Mouse (Mus musculus) hindbrain, embryonic 15.5 days (tissue): ENCODE measurements around the gene Ing5. TPM values are rescaled to one million over a fixed set of nuclear protein-coding genes. Genes with fewer than 3 reads are reported as not detected.
A peak's percentile ranks its signal among the peaks of the same experiment; 100 is the strongest.
"Not testable (repeated sequence)": the region's sequence is repeated elsewhere in the genome, so short reads cannot be mapped to it uniquely, and the experiment has no call there.

Experiments
- ATAC-seq: fragments of 200-750 bp; cut with Nextera tagmentation; 2 replicates; pipeline ENCODE4 v1.8.0; 2017; ENCODE audit warnings: low read depth, moderate number of reproducible peaks, moderate TSS enrichment; ENCODE audit not compliant: low FRiP score
- H3K27ac ChIP-seq: fragments of 300-500 bp; sonication (generic); replicated peaks from 2 replicates; pipeline ENCODE4 v1.5.1; 2015; ENCODE audit warnings: mild to moderate bottlenecking, inconsistent platforms
- H3K27me3 ChIP-seq: fragments of 300-500 bp; sonication (generic); 2 replicates; pipeline ENCODE4 v1.6.1; 2015; ENCODE audit warnings: control low read depth, inconsistent platforms
- H3K36me3 ChIP-seq: fragments of 300-500 bp; sonication (generic); 2 replicates; pipeline ENCODE4 v1.6.1; 2015; ENCODE audit warnings: control low read depth, inconsistent platforms
- H3K4me1 ChIP-seq: fragments of 300-500 bp; sonication (generic); replicated peaks from 2 replicates; pipeline ENCODE4 v1.6.1; 2015; ENCODE audit warnings: control low read depth, inconsistent platforms
- H3K4me2 ChIP-seq: fragments of 300-500 bp; sonication (generic); 2 replicates; pipeline ENCODE4 v1.6.1; 2015; ENCODE audit warnings: moderate library complexity, mild to moderate bottlenecking, inconsistent platforms
- H3K4me3 ChIP-seq: fragments of 300-500 bp; sonication (generic); 2 replicates; pipeline ENCODE4 v1.5.1; 2015; ENCODE audit warnings: mild to moderate bottlenecking, inconsistent platforms
- H3K9ac ChIP-seq: fragments of 300-500 bp; sonication (generic); 2 replicates; pipeline ENCODE4 v1.6.1; 2015; ENCODE audit warnings: inconsistent platforms
- H3K9me3 ChIP-seq: fragments of 300-500 bp; sonication (generic); 2 replicates; pipeline ENCODE4 v1.6.1; 2016; ENCODE audit warnings: control low read depth, inconsistent platforms
- WGBS: fragments of 180-500 bp; shearing (Covaris S2); methylation state at CpG from one replicate; pipeline ENCODE4 v1.1.7; 2015; 5-methylcytosine and 5-hydroxymethylcytosine counted together
- polyA plus RNA-seq: library from polyadenylated mRNA; unstranded; fragments of >200 nt; fragmentation: Nextera tagmentation; extraction: Ambion mirVana; gene quantifications from 2 replicates; pipeline ENCODE4 v1.2.1, GENCODE M21; 2015

The Ing5 gene
- polyA plus RNA-seq, 1 experiment from 2014 or later, result 9.8 TPM

GRCm38 (mm10) chr1:93817823-93818532, 14.2 kb downstream of the Ing5 start:
- Histone ChIP-seq H3K9ac (no peak overlapping the region), H3K27me3 (no peaks in the 10 kb centered on the region), H3K4me2 (no peak overlapping the region), H3K27ac (no peak overlapping the region), H3K36me3 (peaks cover 75% of the 10 kb centered on the region), H3K9me3 (no peaks in the 10 kb centered on the region), H3K4me3 (no peak overlapping the region), H3K4me1 (no peaks in the 10 kb centered on the region)
- ATAC-seq, result no peak
- 94% methylated on average over 8 of the region's 8 CpGs for WGBS

DNA sequence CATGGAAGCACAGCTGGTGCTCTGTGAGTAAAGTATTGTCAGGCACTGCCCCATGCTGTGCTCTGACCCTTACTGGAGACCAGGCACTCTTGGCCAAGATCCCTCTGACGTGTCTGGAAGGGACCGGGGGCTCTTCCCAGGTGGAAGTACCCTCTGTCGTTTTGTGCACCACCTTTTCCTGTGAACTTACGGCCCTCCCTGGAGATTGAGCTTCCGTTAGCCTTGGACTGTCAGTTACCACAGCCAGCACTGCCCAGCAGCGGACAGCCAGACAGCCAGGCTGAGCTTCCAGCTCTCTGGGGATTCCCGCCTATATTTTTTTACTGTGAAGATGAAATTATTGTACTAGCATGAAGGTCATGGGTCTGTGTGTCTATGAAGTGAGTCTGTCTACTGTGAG, 15.0 kb downstream of the Ing5 start:
- 76% methylated on average over 7 of the region's 7 CpGs for WGBS
- no peak overlapping the region for H3K9ac ChIP-seq

DNA sequence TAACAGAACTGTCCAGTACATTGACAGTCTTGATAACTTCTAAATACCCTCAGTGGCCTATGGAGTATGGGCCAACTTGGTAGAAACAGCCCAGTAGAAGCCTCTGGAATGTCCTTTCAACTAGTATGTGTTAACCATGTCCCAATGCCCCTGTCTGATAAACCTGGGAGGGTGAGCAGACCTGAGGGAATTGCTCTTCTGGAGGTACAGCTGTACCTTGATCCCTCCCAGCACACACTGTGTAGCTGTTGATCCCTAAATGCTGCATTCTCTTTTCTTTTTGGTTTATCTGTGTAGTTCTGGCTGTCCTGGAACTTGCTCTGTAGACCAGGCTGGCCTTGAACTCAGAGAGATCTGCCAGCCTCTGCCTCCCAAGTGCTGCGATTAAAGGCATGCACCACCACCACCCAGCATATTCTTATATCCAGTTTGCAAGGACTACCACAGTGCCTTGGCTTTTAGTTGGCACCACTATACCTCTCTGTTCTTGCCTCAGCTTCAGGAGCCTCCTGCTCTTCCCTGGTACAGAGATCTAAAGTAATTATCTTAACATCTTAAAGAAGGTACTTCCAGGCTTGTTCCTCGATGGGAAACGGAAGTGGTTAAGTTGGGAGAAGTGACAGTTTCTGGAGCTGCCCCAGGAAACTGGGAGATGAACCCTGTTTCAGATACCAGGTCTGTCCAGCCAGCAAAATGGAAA, 20.2 kb downstream of the Ing5 start:
- peak overlapping the region; percentile 64 for H3K4me2 ChIP-seq
- ATAC-seq, result no peak
- H3K36me3 ChIP-seq, result peaks cover 17% of the 10 kb centered on the region
- H3K4me3 ChIP-seq, result no peak overlapping the region
- H3K27me3 ChIP-seq, result no peaks in the 10 kb centered on the region
- H3K9me3 ChIP-seq, result no peaks in the 10 kb centered on the region
- H3K4me1 ChIP-seq, result peaks cover 16% of the 10 kb centered on the region
- 85% methylated on average over 3 of the region's 3 CpGs for WGBS
- H3K27ac ChIP-seq, result peak overlapping the region; percentile 94
- no peak overlapping the region for H3K9ac ChIP-seq

More for the DNA sequence above, 15.0 kb downstream of the Ing5 start:
- no peaks in the 10 kb centered on the region for H3K27me3 ChIP-seq
- H3K36me3 ChIP-seq, result peaks cover 68% of the 10 kb centered on the region
- H3K27ac ChIP-seq, result no peak overlapping the region
- ATAC-seq, result no peak
- no peak overlapping the region for H3K4me2 ChIP-seq
- H3K4me1 ChIP-seq, result no peaks in the 10 kb centered on the region
- no peak overlapping the region for H3K4me3 ChIP-seq
- no peaks in the 10 kb centered on the region for H3K9me3 ChIP-seq

GRCm38 (mm10) chr1:93824609-93825008, 20.8 kb downstream of the Ing5 start, which contains the start of gene D2hgdh:
D2hgdh (plus strand) TSS chr1:93824909.
- WGBS, result 2% methylated on average over 10 of the region's 10 CpGs
- no peaks in the 10 kb centered on the region for H3K9me3 ChIP-seq
- peak; percentile 5 for ATAC-seq
- H3K4me3 ChIP-seq, result peak within 1 kb of the TSS; percentile 51
- H3K36me3 ChIP-seq, result peaks cover 12% of the 10 kb centered on the region; the same call in 1 of the 2 replicates
- H3K9ac ChIP-seq, result peak within 1 kb of the TSS; percentile 51
- H3K4me2 ChIP-seq, result peak within 1 kb of the TSS; percentile 64
- H3K4me1 ChIP-seq, result peaks cover 16% of the 10 kb centered on the region
- H3K27ac ChIP-seq, result peak within 1 kb of the TSS; percentile 94
- no peaks in the 10 kb centered on the region for H3K27me3 ChIP-seq

- peak overlapping the region; percentile 64 for H3K4me2 ChIP-seq
- peak overlapping the region; percentile 51 for H3K4me3 ChIP-seq
- H3K27me3 ChIP-seq, result no peaks in the 10 kb centered on the region
- no peaks in the 10 kb centered on the region for H3K9me3 ChIP-seq
- WGBS, result 2% methylated on average over 30 of the region's 30 CpGs
- peaks cover 16% of the 10 kb centered on the region for H3K4me1 ChIP-seq
- peak; percentile 96 for ATAC-seq
- H3K36me3 ChIP-seq, result peaks cover 10% of the 10 kb centered on the region; the same call in 1 of the 2 replicates
- H3K9ac ChIP-seq, result peak overlapping the region; percentile 51
- H3K27ac ChIP-seq, result peak overlapping the region; percentile 94
These were observed 21.4 kb downstream of the Ing5 start for GRCm38 (mm10) chr1:93825105-93825674.

DNA sequence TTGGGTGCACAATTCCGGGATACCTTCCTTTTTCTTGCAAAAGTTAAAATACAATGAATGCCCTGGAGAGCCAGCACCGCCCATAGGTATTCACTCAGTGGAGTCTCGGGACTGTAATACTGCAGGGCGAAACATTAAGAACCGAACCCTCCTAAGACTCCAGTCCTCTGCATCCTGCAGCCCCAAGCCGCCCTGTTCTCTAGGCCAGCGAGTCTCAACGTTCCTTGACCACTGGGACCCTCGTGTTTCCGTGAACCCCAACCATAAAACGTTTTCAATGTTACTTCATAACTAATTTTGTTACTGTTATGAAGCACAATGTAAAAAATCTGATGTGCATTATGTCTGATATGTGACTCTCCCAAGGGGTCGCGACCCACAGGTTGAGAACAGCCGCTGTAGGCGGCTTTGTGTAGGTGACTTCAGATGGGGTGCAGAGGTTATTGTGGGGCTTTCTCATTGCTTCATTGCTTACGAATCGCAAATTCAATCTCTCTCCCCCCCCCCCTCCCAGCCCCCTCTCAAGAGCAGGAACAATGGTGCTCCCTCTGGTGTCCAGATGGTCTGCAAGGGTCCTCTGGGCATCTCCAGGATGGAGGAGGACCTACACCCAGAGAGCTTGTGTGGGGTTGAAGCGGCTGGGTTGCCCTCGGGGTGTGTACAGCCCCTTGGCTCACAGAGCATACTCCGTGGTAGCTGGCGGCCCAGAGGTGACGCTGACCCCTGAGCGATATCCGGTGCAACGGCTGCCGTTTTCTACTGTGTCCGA, 22.2 kb downstream of the Ing5 start:
- Histone ChIP-seq H3K4me2 (peak overlapping the region; percentile 64), H3K9ac (peak overlapping the region; percentile 51), H3K36me3 (0 out of 2 replicates have a peak, but pooled peaks cover 5% of the 10 kb centered on the region), H3K27me3 (no peaks in the 10 kb centered on the region), H3K4me3 (peak overlapping the region; percentile 51), H3K27ac (peak overlapping the region; percentile 94), H3K9me3 (no peaks in the 10 kb centered on the region), H3K4me1 (peaks cover 16% of the 10 kb centered on the region)
- WGBS, result 40% methylated on average over 27 of the region's 27 CpGs
- ATAC-seq, result 0 out of 2 replicates have a peak, but pooled peaks have one; percentile 36

- 0 out of 2 replicates have a peak overlapping the region, but pooled peaks have one; percentile 26 for H3K27ac ChIP-seq
- H3K9me3 ChIP-seq, result no peaks in the 10 kb centered on the region
- 96% methylated on average over 9 of the region's 9 CpGs for WGBS
- H3K4me2 ChIP-seq, result peak overlapping the region; percentile 64
- H3K36me3 ChIP-seq, result 0 out of 2 replicates have a peak, but pooled peaks cover under 1% of the 10 kb centered on the region
- H3K27me3 ChIP-seq, result no peaks in the 10 kb centered on the region
- no peak for ATAC-seq
- H3K4me3 ChIP-seq, result peak overlapping the region; percentile 51
- peaks cover 16% of the 10 kb centered on the region for H3K4me1 ChIP-seq
- H3K9ac ChIP-seq, result peak overlapping the region; percentile 51; the same call in 1 of the 2 replicates
These were observed 22.7 kb downstream of the Ing5 start for GRCm38 (mm10) chr1:93826540-93826835.

- not testable (repeated sequence) for H3K27ac ChIP-seq, H3K9me3 ChIP-seq, H3K4me3 ChIP-seq, H3K27me3 ChIP-seq, ATAC-seq, H3K36me3 ChIP-seq, H3K4me2 ChIP-seq, H3K9ac ChIP-seq, H3K4me1 ChIP-seq
- WGBS, result 70% methylated on average over 2 of the region's 4 CpGs
These were observed 29.1 kb downstream of the Ing5 start for GRCm38 (mm10) chr1:93832754-93833360.

GRCm38 (mm10) chr1:93834671-93835150, 30.9 kb downstream of the Ing5 start:
- Histone ChIP-seq H3K27me3 (no peaks in the 10 kb centered on the region), H3K27ac (no peak overlapping the region), H3K4me1 (no peaks in the 10 kb centered on the region), H3K9me3 (no peaks in the 10 kb centered on the region), H3K4me2 (no peak overlapping the region), H3K4me3 (no peak overlapping the region), H3K9ac (no peak overlapping the region), H3K36me3 (peaks cover 4% of the 10 kb centered on the region; the same call in 1 of the 2 replicates)
- no peak for ATAC-seq
- WGBS, result 93% methylated on average over 7 of the region's 7 CpGs

- no peak overlapping the region for H3K4me3 ChIP-seq
- H3K4me2 ChIP-seq, result no peak overlapping the region
- WGBS, result 97% methylated on average over 4 of the region's 4 CpGs
- no peaks in the 10 kb centered on the region for H3K4me1 ChIP-seq
- H3K36me3 ChIP-seq, result peaks cover 4% of the 10 kb centered on the region; the same call in 1 of the 2 replicates
- ATAC-seq, result no peak
- H3K9me3 ChIP-seq, result no peaks in the 10 kb centered on the region
- H3K27me3 ChIP-seq, result no peaks in the 10 kb centered on the region
- no peak overlapping the region for H3K9ac ChIP-seq
- no peak overlapping the region for H3K27ac ChIP-seq
These were observed 31.4 kb downstream of the Ing5 start for GRCm38 (mm10) chr1:93835211-93835610.

- Histone ChIP-seq H3K27ac (no peak overlapping the region), H3K27me3 (no peaks in the 10 kb centered on the region), H3K36me3 (peaks cover 4% of the 10 kb centered on the region; the same call in 1 of the 2 replicates), H3K4me1 (no peaks in the 10 kb centered on the region), H3K4me2 (no peak overlapping the region), H3K4me3 (no peak overlapping the region), H3K9me3 (no peaks in the 10 kb centered on the region), H3K9ac (no peak overlapping the region)
- 96% methylated on average over 6 of the region's 6 CpGs for WGBS
- no peak for ATAC-seq
These were observed 32.2 kb downstream of the Ing5 start for GRCm38 (mm10) chr1:93835876-93836531.
